10 mouse cellular contexts compared by ENCODE assay signal in genomic region chr13:18743575-18744265, GRCm38 (mm10). TPM values are rescaled to one million over a fixed set of nuclear protein-coding genes. Genes with fewer than 3 reads are reported as not detected.
DNase-seq lines count a peak whose midpoint lies in the region; ATAC-seq and TF ChIP-seq lines count a peak whose summit lies in the region.
"Had no signal": no experiment of that assay in that cellular context is flagged by ENCODE, and none has a peak within 500 bp of the region (broad histone marks: within the 10 kb centered on the region; RNA-seq: fewer than 3 reads in every experiment).

No protein-coding gene starts in this region.

- H3K4me2 ChIP-seq in forebrain, postnatal 0 days (ENCODE audit: low read depth), result peak overlapping the region; percentile 11
- peak overlapping the region; percentile 32 for H3K4me2 ChIP-seq in neural tube, embryonic 15.5 days
- H3K4me2 ChIP-seq: limb, embryonic 13.5 days had no signal

- TF ChIP-seq POLR2A in lung, adult 2 months (IDR thresholded peaks at IDR 0.05; ENCODE audit: borderline replicate concordance, extremely low read depth, low read depth, low read length), result no peak

- peak; percentile 83 for ATAC-seq in forebrain, postnatal 0 days
- ATAC-seq in neural tube, embryonic 15.5 days (ENCODE audit: low FRiP score), result peak; percentile 90

- no peaks in the 10 kb centered on the region for H3K4me1 ChIP-seq in forebrain, postnatal 0 days (ENCODE audit: insufficient read depth)
- H3K4me1 ChIP-seq in neural tube, embryonic 15.5 days, result 0 out of 2 replicates have a peak, but pooled peaks cover 4% of the 10 kb centered on the region
- H3K4me1 ChIP-seq in lung, adult 2 months (ENCODE audit: control insufficient read depth, insufficient read depth, low read length), result no peaks in the 10 kb centered on the region
- H3K4me1 ChIP-seq: limb, embryonic 13.5 days had no signal

- H3K27ac ChIP-seq in forebrain, postnatal 0 days (ENCODE audit: low read depth, low read length), result peak overlapping the region; percentile 54
- H3K27ac ChIP-seq in neural tube, embryonic 15.5 days (replicated peaks), result peak overlapping the region; percentile 60
- H3K27ac ChIP-seq: limb, embryonic 13.5 days had no signal

- H3K36me3 ChIP-seq in forebrain, postnatal 0 days (ENCODE audit: insufficient read depth), result peaks cover 12% of the 10 kb centered on the region
- H3K36me3 ChIP-seq in neural tube, embryonic 15.5 days, result peaks cover 24% of the 10 kb centered on the region

- H3K27me3 ChIP-seq in forebrain, postnatal 0 days (ENCODE audit: insufficient read depth, low read length), result no peaks in the 10 kb centered on the region
- no peaks in the 10 kb centered on the region for H3K27me3 ChIP-seq in neural tube, embryonic 15.5 days (replicated peaks)
- H3K27me3 ChIP-seq: limb, embryonic 13.5 days had no signal

- 65% methylated on average over 16 of the region's 16 CpGs for WGBS in forebrain, postnatal 0 days
- WGBS in neural tube, embryonic 15.5 days, result 50% methylated on average over 16 of the region's 16 CpGs
- 89% methylated on average over 16 of the region's 16 CpGs for WGBS in lung, adult 2 months

- TF ChIP-seq CTCF in forebrain, postnatal 0 days (IDR thresholded peaks at IDR 0.05; ENCODE audit: low read depth), result no peak
- TF ChIP-seq CTCF in lung, adult 2 months (IDR thresholded peaks at IDR 0.05; ENCODE audit: insufficient read depth, low read length), result no peak

- no peak overlapping the region for H3K4me3 ChIP-seq in forebrain, postnatal 0 days (ENCODE audit: low read depth, low read length)
- peak overlapping the region; percentile 10 for H3K4me3 ChIP-seq in neural tube, embryonic 15.5 days (replicated peaks)
- H3K4me3 ChIP-seq in lung, adult 2 months (replicated peaks; ENCODE audit: extremely low read depth, low read depth, low read length), result no peak overlapping the region
- H3K4me3 ChIP-seq: erythroblast, embryonic 14.5 days; limb, embryonic 13.5 days had no signal

- no peaks in the 10 kb centered on the region for H3K9me3 ChIP-seq in forebrain, postnatal 0 days (ENCODE audit: low read length)
- H3K9me3 ChIP-seq in neural tube, embryonic 15.5 days (replicated peaks), result no peaks in the 10 kb centered on the region

- no peak overlapping the region for H3K9ac ChIP-seq in forebrain, postnatal 0 days
- H3K9ac ChIP-seq in neural tube, embryonic 15.5 days (replicated peaks), result no peak overlapping the region
- H3K9ac ChIP-seq: limb, embryonic 13.5 days had no signal

- DNase-seq in embryo, embryonic 11 days, result peak; percentile 16
- DNase-seq in embryo, embryonic 10 days (ENCODE audit: low spot score), result no peak
- DNase-seq in forebrain, postnatal 0 days, result peak; percentile 45
- peak; percentile 47 to 67 for DNase-seq in layer of hippocampus, postnatal 14 days (ENCODE audit: low spot score in 2 of 2)
- no peak for DNase-seq in lung, adult 2 months
- DNase-seq in lung, postnatal 10 days, result no peak
- no peak for DNase-seq in heart, postnatal 4 days

RNA-seq across cellular contexts. Expression of gene Vps41, which starts 26.6 kb away (rescaled TPM):
- 131 and 137 TPM in 2 replicates for total RNA-seq in forebrain, postnatal 0 days (2014; rRNA removed)
- polyA plus RNA-seq in forebrain, postnatal 0 days (2015; fragmentation: Nextera tagmentation; extraction: Ambion mirVana), result 102 and 105 TPM in 2 replicates
- 100 to 1,000 TPM; 135 to 141 TPM for total RNA-seq in layer of hippocampus, postnatal 14 days (2021)
- 103 and 104 TPM in 2 replicates for polyA plus RNA-seq in neural tube, embryonic 15.5 days (2015; fragmentation: Nextera tagmentation; extraction: Ambion mirVana)
- 10.7 and 16.1 TPM in 2 replicates for polyA plus RNA-seq in lung, adult 2 months (2012; rRNA removed)
- total RNA-seq in heart, postnatal 4 days (2021), result 10 to 100 TPM; 35.7 to 38.2 TPM

Comparison
In these comparisons a context has a peak if more than half of its experiments do, and no peak if none do; other contexts are left out.
1. DNase-seq: peak in embryo, embryonic 11 days (single experiment), forebrain, postnatal 0 days (single experiment) and layer of hippocampus, postnatal 14 days (2 of 2); none in embryo, embryonic 10 days (single experiment), lung, adult 2 months (single experiment), lung, postnatal 10 days (single experiment) and heart, postnatal 4 days (single experiment).